Mouse (Mus musculus) erythroblast, adult 5-6 weeks (primary cell): Measurements from ENCODE around the gene Acap2. TPM values are rescaled to one million over a fixed set of nuclear protein-coding genes. Genes with fewer than 3 reads are reported as not detected.

Source experiments
- ATAC-seq: replicated peaks from 2 replicates; pipeline ENCODE4 v1.8.0; 2016; ENCODE audit warnings: moderate number of reproducible peaks, mild to moderate bottlenecking, moderate TSS enrichment, inconsistent platforms; ENCODE audit not compliant: poor library complexity, low FRiP score, severe bottlenecking
- total RNA-seq, 2 experiments: library from RNA; stranded (forward) in 1 of 2; stranded (reverse) in 1 of 2; fragments of 150-400 nt in 1 of 2; fragments of 200-764, 138-1000 nt in 1 of 2; gene quantifications; 2 replicates each; pipeline versions ENCODE4 v1.2.3 to v1.2.4; 2015 to 2017; ENCODE audit warnings: low replicate concordance in 2 of 2

The Acap2 gene
- 6.9 and 14.4 TPM in 2 replicates for total RNA-seq (2015; ENCODE audit: low replicate concordance)
- 10.5 and 23.1 TPM in 2 replicates for total RNA-seq (2017; ENCODE audit: low replicate concordance)

DNA sequence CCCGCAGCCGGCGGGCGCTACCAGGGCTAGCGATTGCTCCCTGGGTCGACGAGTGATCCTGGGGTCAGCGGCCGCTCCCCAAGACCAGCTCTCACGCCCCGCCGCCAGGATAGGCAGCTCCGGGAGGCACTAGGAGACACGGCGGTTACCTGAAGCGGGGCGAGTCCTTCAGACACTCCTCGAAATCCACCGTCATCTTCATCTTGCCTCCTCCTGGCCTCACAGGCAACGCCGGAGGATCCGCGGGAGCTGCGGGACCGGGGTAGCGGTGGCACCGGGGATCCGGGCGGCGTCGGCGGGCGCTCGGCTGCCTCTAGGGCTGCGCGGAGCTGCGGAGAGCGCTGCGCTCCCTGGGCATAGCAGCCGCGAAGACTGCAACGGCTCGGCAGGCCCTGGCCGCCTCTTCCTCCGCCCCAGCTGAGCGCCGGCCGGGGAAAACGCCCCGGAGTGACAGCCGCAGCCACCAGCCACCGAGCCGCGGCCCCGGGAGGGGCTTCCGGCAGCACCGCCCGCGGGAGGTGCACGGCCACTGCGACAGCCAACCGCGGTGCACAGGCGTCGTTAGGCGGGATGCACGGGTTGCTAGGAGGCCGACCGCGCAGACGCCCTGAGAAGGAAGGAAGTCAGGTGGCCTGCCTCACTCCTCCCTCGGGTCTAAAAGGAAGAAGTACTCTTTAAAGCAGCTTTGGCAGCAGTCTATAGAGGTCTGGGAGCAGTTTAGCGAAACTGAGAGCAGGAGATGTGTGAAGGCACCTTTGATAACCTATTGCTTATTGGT lies at the start of gene Acap2:
Acap2 (minus strand) TSS at position 456 of the 778 bp plus-strand sequence.
- ATAC-seq = peak; percentile 97

DNA sequence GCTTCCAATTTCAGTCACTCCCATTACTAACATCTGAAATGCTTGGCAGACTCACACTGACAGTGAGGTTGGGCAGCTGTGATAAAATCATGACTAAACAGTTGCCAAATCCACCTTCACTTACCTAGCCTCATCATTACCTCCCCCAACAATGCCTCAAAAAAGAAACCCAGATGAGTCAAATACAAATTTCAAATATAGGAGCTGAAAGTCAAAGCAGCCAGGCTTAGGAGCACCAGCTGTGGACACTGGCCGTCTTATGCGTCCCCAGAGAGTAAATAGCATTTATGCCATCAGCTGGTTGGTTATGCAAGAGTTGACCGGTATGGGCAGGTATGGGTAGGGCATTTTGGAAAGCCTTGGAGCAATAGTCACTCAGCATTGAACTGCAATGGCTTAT lies 48.4 kb upstream of the Acap2 start:
- ATAC-seq = no peak

DNA sequence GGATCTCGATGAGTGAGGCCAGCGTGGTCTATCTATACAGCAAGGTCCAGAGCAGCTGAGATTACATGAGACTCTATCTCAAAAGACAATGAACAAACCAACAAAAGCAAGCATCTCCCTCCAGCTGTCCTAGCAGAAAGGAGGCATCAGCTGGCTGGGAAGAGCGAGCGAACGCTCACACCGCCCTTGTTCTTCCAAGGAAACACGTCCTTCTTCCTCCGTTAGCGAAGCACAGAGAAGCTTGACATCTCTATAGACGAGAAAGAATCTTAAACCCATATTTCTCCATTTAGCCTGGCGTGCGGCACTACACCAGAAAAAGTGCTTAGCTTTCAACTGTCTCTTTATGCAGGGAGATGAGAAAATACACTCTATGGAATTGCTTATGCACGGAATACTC lies 47.7 kb upstream of the Acap2 start:
- ATAC-seq = no peak

DNA sequence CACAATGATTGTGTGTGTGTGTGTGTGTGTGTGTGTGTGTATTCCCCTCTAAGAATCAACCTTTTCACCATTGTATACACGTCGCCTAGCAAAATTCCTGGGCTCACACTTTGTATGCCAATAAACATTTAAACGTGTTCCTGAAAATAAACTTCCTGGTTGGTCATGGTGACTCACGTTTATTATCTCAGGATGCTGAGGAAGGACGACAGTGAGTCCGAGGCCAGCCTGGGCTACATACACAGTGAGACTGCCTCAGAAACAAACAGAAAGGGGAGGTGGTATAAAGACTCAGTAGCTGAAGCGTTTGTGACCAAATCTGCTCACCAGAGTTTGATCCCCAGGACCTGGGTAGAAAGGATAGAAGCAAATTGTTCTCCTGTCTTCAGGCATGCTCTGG lies 46.4 kb upstream of the Acap2 start:
- no peak for ATAC-seq

DNA sequence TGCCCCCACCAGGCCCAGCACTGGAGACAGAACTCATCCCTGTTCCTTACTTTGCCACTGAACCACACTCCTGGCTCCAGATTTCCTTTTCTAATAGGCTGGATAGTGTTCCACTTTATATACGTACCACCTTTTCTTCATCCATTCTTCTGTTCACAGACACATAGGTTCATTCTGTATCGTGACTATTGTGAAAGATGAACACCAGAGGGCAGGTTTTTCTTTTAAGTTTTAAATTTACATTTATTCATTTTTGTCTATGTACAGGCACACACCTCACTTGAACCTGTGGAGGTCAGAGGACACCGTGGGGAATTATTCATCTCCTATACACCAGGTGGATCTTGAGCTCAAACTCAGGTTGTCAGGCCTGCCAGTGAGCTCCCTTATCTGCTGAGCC lies 43.0 kb upstream of the Acap2 start:
- no peak for ATAC-seq

DNA sequence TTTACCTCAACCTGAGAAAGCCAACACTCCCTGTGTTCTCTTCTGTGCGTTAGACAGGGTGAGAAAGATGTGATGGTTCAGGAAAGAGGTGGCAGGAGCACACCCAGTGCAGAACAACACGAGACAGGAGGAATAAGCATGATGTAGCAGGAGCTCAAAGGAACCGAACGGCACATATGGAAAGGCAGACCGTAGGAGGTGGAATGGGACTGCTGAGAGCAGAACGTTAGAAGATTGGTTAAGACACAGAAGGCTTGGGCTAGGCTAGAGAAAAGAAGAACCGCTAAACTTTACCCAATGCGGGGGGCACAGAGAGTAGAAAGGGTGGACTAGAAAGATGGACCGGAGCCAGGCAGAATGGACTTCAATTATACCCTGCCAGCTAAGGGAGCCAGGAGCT lies 40.4 kb upstream of the Acap2 start:
- ATAC-seq = no peak

DNA sequence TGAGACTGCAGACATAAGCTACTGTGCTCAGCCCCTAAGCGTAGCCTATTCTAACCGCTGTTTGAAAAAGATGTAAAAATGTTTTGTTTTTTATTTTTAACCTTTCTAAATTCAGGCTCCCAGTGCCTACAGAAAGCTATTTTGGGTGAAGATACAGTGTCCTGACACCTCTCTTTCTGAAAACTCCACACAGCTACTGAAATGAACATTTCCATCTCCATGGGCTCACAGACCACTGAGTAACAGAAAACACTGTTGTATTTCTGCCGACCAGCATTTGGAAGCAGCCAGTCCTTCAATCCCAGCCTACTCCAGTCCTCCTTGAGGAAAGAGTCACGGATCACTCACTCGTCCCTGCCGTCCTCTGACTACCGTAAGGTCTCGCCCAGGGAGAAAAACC lies 39.5 kb upstream of the Acap2 start:
- no peak for ATAC-seq

DNA sequence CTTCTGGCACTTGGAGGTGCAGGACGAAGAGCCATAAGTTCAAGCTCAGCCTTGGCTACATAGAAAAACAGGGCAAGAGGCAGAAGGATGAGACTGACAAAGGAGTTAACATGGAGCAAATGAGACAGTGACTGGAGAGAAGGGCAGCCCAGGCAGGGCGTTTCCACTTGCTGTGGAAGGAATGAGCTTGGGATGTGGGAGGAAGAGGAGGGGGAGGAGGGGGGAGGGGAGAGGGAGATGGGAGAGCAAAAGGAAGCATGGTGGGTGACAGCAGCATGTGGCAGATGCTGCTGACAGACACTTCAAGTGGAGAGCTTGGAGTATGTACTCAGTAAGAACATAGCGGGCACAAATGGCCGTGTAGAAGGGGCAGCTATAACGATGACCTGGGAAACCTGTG lies 37.2 kb upstream of the Acap2 start:
- ATAC-seq = no peak

DNA sequence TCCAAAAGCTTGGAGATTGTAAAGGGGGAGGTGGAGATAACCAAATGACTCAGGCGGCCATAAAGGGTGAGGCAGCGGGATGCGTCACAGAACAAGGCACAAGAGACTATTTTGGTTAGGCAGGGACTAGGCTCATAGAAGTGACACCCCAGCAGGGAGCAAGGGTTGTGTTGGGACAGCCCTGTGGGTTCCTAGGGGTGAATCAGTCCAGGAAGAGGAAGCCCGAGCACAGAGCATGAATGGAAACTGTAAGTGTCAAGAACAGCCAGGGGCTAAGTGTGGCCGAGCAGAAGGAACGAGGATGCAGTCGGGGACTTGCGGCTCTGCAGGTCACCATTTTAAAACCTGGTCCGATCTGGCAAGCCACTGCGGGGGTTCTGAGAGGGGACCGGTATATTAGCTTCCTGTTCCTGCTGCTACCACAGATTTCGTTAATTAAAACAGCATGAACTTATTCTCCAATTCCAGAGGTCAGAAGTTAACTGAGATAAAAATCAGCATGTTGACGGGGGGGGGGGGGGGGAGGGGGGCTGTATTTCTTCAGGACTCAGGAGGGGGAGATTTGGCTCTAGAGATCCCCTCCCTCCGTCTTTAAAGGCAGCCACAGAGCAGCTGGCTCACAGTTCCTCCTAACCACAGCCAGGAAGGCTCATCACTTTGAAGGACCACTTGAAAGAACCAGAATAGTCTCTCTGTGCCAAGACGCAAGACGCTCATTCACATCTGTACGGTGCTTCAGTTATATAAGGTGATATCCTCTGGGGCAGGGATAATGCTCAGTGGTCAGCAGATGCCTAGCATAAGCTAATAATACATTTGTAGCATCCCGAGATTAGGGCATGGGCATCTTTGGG lies 34.6 kb upstream of the Acap2 start:
- ATAC-seq = no peak

DNA sequence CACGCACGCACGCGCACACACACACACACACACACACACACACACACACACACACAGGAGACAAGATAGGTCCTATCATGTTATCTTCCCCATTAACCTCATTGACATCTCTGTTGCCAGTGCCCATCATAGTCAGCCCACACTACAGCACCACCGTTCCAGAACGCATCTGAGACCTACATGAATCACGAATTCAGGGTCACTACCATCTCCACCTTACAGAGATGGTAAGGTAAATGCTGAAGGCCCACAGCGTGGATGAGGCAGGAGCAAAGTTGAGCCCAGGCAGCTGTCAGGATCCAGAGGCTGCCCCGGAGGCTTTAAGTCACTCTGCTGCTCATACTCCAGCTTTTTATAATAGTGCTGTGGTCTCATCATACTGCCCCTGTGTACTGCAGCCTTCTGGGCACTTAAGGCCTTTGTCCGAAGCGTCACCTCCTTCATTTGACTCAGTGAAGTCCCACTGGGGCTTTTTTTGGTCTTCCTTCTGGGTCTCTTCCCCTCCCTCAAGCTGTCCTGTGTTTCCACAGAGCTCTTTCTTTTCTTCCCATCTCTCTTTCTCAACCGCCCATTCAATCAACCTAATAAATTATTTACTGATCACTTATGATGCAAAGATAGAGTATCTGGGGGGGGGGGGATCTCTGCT lies 33.9 kb upstream of the Acap2 start:
- ATAC-seq = no peak

DNA sequence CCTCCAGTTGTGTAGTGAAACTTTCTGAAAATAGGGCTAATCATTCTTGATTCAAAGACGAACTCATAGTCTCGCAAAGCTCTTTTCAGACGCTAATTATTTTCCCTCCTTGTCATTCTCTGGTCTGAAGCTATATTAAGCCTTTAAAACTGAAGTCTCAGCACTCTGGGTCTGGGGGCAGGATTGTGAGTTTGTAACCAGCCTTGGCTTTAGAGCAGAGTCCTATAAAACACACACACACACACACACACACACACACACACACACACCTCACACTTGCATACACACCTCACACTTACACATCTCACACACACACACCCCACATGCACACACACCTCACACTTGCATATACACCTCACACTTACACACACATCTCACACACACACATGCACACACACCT lies 33.3 kb upstream of the Acap2 start:
- ATAC-seq = no peak

DNA sequence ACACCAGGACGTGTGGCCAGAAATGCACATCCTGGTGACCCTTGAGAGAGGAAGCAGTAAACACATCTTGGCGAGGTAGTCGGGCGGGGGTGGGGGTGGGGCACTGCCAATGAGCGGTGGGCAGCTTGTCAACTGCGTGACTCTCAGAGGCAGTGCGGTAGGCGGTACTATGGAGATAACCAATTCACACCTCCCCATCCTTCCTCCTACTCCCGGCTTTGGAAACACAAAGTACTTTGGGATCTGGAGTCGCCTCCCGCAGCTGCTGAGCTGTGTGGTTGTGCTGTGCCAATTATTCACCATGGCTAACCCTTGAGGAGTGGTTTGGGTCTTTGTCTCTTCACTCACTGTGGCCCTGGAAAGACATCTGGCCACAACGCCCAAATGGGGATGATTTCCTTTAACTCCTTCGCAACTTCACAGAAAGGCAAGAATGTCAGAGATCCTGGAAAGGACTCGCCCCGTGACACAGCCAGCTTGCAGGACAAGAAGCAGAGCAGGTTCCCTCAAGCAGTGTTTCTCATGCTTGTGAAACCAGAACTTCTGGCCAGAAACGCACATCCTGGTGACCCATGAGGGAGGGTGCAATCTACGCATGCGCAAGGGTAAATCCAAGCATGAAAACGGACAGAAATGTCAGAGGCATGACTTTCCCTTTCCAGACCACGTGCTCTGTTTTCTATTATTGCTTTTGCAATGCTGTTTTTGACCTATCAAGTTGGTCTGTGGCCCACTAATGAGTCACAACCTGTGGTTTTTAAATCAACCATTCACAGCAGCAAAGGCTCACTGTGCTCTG lies 32.7 kb upstream of the Acap2 start:
- ATAC-seq = no peak

DNA sequence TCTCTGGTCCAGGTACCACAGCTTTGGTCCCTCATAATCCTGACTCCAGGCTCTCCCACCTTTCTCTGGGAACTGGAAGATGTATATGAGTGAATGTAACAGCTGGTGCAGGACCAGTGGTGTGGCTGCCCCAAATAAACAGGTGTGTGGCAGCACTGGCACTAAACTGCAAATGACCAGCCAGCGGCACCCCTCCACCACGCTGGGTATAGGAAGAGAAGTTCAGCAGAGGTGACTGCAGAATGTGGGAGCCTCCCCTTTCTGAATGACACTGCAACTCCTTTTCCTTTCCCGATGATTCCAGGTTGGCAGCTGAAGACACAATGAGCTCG lies 32.1 kb upstream of the Acap2 start:
- no peak for ATAC-seq

DNA sequence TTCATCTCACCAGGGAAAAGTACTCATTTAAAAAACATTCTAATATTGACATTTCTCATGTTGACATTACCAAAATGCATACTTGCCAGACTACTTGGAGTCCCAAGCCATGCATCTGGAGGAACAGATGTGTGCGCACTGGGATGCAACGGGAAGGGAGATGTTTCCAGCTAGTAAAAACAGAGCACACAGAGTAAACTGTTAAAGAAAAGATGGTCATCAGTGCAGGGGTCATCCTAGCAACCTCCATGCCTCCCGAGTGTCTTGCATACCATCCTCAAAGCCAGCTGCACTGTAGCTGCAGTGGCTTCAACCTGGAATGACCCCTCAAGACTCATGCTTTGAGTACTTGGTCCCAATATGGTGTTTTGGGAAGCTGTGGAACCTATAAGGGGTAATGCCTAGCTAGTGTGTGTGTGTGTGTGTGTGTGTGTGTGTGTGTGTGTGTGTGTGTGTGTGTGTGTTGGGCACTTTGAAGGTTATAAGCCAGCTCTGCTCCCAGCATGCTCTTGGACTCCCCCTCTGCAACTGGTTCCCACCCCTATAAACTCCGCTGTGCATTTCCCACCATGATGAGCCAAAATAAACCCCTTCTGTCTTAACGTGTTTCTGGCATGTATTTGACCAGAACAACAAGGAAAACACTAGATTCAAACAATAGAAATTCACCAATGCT lies 31.6 kb upstream of the Acap2 start:
- ATAC-seq = no peak

DNA sequence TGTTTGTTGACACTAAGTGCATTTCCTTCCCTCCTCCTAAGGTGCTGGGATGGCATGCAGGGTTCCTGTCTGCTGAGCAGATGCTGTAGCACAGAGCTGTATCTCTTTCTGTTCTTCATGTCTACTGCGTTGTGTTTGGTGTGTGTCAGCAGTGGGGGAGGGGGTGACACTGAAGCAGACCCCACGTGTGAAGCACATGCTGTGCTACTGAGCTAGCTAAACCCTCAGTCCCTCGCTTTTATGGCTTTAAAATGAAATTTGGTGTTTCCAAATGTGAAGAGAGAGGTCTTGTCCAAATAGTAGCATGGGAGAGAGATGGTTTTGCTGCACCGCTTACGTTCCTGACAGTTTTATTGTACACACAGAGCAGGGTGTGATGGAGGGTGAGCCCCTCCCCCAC lies 30.5 kb upstream of the Acap2 start:
- no peak for ATAC-seq

DNA sequence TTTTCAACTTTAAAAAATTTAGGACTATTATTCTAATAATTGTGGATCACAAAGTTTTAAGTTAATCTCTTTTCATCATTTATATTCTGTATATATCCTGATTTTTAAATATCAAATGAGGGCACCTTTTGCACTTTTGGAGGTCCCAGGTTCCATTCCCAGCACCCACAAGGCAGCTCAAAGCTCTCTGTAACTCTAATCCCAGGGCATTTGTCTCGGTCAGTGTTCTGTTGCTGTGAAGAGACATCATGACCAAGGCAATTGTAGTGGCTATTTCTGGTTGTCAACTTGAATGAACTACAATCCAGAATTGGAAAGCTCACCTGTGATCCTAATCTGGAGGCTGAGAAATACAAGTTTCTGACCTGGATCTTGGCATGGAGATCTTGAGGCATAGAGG lies 26.7 kb upstream of the Acap2 start:
- ATAC-seq = no peak

DNA sequence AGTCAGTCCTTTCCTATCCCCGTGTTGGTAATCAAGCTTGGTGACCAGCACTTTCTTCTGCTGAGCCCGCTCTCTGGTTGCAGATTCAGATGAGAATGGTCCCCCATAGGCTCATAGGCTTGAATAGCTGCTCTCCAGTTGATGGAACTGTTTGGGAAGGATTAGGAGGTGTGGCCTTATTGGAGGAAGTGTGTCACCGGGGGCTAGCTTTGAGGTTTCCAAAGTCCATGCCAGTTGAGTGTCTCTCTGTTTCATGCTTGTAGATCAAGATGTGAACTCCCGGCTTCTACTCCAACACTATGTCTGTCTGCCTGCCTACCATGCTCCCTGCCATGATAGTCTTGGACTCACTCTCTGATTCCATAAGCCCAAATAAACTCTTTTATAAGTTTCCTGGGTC lies 14.2 kb upstream of the Acap2 start:
- no peak for ATAC-seq

DNA sequence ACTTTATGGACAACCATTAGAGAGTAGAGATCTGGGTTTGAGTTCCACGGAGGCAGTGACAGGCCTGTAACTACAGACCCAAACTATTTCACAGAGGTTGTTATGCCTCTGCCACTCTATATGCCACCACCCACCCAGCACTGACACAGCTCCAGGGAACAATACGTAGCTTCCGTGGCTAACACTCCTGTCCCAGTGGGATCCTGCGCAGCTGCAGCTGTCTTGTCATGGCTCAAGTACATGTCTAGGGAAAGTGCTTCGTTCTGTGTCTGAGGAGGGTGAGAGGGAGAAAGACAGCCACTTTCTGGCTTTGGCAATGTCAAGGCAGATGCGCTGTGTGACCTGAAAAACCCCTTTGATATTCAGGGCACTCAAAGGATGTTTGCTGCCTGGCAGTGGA lies 12.4 kb upstream of the Acap2 start:
- no peak for ATAC-seq

DNA sequence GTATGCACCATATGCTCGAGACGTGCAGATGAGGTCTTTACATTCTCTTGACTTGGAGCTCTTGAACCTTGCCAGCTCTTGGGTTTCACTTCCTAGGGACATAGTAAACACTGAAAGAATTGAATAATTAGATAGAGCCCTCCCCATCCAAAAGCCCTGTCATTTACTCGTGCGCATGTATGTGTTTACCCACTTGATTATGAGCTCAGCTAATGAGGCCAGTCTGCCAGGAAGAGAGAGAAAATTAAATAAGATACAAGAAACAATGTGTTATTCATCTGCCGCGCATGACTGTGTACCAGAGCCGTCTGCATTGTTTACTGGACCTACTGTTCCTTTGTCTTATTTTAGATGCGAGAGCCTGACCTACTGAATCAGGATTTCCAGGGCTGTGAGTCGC lies 10.5 kb upstream of the Acap2 start:
- no peak for ATAC-seq

DNA sequence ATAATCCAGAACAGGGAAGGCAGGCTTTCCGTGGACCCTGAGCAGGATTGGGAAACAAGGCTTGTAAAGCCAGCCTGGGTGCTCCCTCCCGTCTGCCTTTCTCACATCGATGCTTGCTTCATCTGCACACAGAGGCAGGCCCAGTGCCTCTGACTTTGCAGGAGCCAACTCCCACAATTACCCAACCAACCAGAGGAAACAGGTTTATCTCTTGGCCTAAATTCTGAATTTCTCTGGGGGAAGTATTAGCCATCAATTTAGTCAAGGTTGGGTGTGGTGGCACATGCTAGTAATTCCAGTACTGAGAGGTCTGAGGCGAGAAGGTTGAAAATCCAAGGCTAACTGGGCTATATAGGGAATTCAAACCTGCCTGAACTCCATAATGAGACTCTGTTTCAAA lies 9.4 kb upstream of the Acap2 start:
- ATAC-seq = no peak
